Mouse (Mus musculus) ES-E14 (cell line): ENCODE data around the gene Ldlr. TPM values are rescaled to one million over a fixed set of nuclear protein-coding genes. Genes with fewer than 3 reads are reported as not detected.
A peak's percentile ranks its signal among the peaks of the same experiment; 100 is the strongest.

Experiments used
- DNase-seq: peaks from one replicate; pipeline ENCODE4 v3.0.0-alpha.2; 2013; ENCODE audit warnings: low read depth, low spot score
- H3K27ac ChIP-seq: 2 replicates; pipeline ENCODE4 v1.5.1; 2012; ENCODE audit warnings: low read depth, mild to moderate bottlenecking, low read length, moderate library complexity, mixed read lengths; ENCODE audit not compliant: poor library complexity, insufficient read depth, severe bottlenecking
- H3K36me3 ChIP-seq: 2 replicates; pipeline ENCODE4 v1.6.1; 2012; ENCODE audit warnings: mild to moderate bottlenecking, low read length, moderate library complexity, mixed read lengths; ENCODE audit not compliant: control insufficient read depth, poor library complexity, insufficient read depth, severe bottlenecking
- H3K4me1 ChIP-seq, 2 experiments: fragments of 150-350 bp in 1 of 2; sonication (generic) in 1 of 2; 2 replicates each; pipeline ENCODE4 v1.6.1; 2012; ENCODE audit warnings: low read length in 2 of 2, mild to moderate bottlenecking in 1 of 2, mixed read lengths in 1 of 2; ENCODE audit not compliant: control insufficient read depth in 2 of 2, insufficient read depth in 2 of 2, poor library complexity in 1 of 2
- H3K4me3 ChIP-seq, 2 experiments: fragments of 150-350 bp in 1 of 2; sonication (generic) in 1 of 2; 2 replicates each; pipeline ENCODE4 v1.5.1; 2012; ENCODE audit warnings: low read length in 2 of 2, low read depth in 1 of 2, mild to moderate bottlenecking in 1 of 2, mixed read lengths in 1 of 2; ENCODE audit not compliant: insufficient read depth in 1 of 2, poor library complexity in 1 of 2, severe bottlenecking in 1 of 2
- H3K9ac ChIP-seq: 2 replicates; pipeline ENCODE4 v1.6.1; 2012; ENCODE audit warnings: low read depth, mild to moderate bottlenecking, low read length, mixed read lengths; ENCODE audit not compliant: poor library complexity, insufficient read depth, severe bottlenecking
- H3K9me3 ChIP-seq: fragments of 150-350 bp; sonication (generic); 2 replicates; pipeline ENCODE4 v1.6.1; 2012; ENCODE audit warnings: low read depth, mild to moderate bottlenecking, low read length; ENCODE audit not compliant: control insufficient read depth, insufficient read depth
- CHD2 ChIP-seq: IDR thresholded peaks from 2 replicates; pipeline ENCODE4 v1.6.1; 2014; ENCODE audit warnings: mild to moderate bottlenecking, low read depth, low read length, inconsistent platforms
- HCFC1 ChIP-seq: IDR thresholded peaks from 2 replicates; pipeline ENCODE4 v1.6.1; 2012; ENCODE audit warnings: low read length, inconsistent platforms, borderline replicate concordance; ENCODE audit not compliant: insufficient read depth
- MAFK ChIP-seq: IDR thresholded peaks from 2 replicates; pipeline ENCODE4 v1.6.1; 2014; ENCODE audit warnings: mild to moderate bottlenecking, low read depth, low read length, inconsistent platforms; ENCODE audit not compliant: insufficient read depth
- ZC3H11A ChIP-seq: IDR thresholded peaks from 2 replicates; pipeline ENCODE4 v1.6.1; 2012; ENCODE audit warnings: low read depth, mild to moderate bottlenecking, inconsistent platforms, low read length, borderline replicate concordance
- ZNF384 ChIP-seq: IDR thresholded peaks from 2 replicates; pipeline ENCODE4 v1.6.1; 2012; ENCODE audit warnings: low read depth, low read length, inconsistent platforms
- in situ Hi-C, 2 experiments: fragments of 600-800 bp; cut with MboI; formaldehyde crosslinking; loops; one replicate each; pipeline ENCODE4 v1.15.1; 2025; ENCODE audit warnings: low sequenced_read_pairs in 2 of 2, inconsistent platforms in 1 of 2; ENCODE audit not compliant: unreplicated experiment in 2 of 2
- total RNA-seq: library from RNA; depleted of rRNA; stranded (reverse); fragments of 300-350 nt; gene quantifications from 2 replicates; pipeline ENCODE4 v1.2.3, GENCODE M21; 2012

Ldlr gene
- total RNA-seq, 1 experiment, result 95.7 TPM

DNA sequence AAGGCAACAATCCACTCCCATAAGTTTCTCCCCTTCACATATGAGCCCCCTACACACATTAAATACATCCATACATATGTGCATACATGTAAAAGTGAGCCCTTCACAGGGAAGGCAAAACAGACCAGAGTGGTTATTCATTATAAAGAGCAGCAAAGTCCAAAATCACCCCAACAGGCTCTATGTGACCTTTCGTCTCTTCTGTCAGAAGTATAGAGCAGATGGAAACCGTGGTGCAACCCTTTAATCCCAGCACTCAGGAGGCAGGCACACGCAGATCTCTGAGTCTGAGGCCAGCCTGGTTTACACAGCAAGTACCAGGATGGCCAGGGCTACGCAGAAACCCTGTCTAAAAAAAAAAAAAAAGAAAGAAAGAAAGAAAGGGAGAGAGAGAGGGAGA lies 17.2 kb upstream of the Ldlr start:
- Histone ChIP-seq H3K27ac (no peak overlapping the region), H3K4me3 (no peak overlapping the region), H3K9ac (no peak overlapping the region), H3K9me3 (no peaks in the 10 kb centered on the region), H3K4me1 (peaks cover 0 to 7% of the 10 kb centered on the region in 2 experiments; a peak in 2 of 4 replicates), H3K36me3 (peaks cover 23% of the 10 kb centered on the region)
- no peak for TF ChIP-seq CHD2
- no peak for TF ChIP-seq ZNF384
- no peak for TF ChIP-seq MAFK
- TF ChIP-seq HCFC1, result no peak
- no peak for TF ChIP-seq ZC3H11A
- DNase-seq, result no peak
- in situ Hi-C loops, result no loop called here

DNA sequence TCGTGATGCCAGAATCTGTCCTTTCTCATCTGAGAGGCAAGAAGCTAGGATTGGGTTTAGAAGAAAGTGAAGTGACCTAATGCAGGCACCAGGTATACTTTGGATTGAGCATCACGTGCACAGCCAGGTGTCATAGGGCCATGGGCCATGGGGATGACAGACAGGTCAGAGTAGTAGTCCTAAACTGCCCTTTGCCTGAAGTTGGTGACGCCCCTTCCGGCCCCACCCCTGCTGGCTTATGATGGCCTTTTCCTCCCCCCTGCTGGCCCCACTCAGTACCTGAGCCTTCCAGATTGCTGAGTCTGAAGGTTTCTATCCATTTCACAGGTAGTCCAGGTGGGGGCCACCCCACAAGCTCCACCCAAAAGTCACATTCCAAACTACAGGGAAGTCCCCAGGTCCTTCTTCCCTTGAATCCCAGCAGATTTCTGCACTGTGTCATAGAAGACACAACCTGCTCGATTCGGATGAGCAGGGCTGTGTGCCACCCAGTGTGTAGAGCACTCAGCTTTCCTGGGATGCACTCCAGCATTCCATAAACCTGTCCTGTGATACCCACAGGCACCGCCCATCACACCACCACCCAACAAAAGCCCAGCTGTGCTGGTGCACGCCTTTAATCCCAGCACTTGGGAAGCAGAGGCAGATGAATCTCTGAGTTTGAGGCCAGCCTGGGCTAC lies 16.6 kb upstream of the Ldlr start:
- no peak for DNase-seq
- no peak overlapping the region for H3K27ac ChIP-seq
- no peak overlapping the region for H3K9ac ChIP-seq
- peaks cover 17% of the 10 kb centered on the region for H3K36me3 ChIP-seq
- in situ Hi-C loops, result no loop called here
- H3K9me3 ChIP-seq, result no peaks in the 10 kb centered on the region
- peaks cover 0 to 7% of the 10 kb centered on the region in 2 experiments; a peak in 2 of 4 replicates for H3K4me1 ChIP-seq
- TF ChIP-seq MAFK (0 out of 2 replicates have a peak, but pooled peaks have one; percentile 15), HCFC1 (no peak), ZNF384 (no peak), ZC3H11A (no peak)
- no peak overlapping the region for H3K4me3 ChIP-seq

DNA sequence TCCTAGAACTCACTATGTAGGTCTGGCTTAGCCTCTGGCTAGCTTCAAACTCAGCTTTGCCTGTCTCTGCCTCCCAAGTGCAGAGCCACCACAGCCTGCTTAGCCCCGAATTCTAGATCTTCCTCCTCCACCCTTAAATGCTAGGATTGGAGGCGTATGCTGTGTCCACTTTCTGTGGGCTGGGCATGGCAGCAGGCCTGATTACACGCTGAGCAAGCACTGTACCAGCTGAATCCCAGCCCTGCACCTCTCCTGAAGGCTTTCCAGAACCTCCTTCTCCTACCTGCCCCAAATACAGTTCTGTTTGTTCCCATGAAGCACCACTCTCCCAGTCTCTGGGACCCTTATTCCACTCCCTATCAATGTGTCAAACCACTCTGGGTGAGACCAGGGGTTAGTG lies 13.9 kb upstream of the Ldlr start:
- peaks cover 0 to 7% of the 10 kb centered on the region in 2 experiments; a peak in 2 of 4 replicates for H3K4me1 ChIP-seq
- H3K4me3 ChIP-seq, result no peak overlapping the region
- no peak overlapping the region for H3K9ac ChIP-seq
- no peak overlapping the region for H3K27ac ChIP-seq
- DNase-seq, result no peak
- in situ Hi-C loops, result no loop called here
- TF ChIP-seq MAFK (no peak), HCFC1 (no peak), ZNF384 (no peak), ZC3H11A (no peak), CHD2 (no peak)
- peaks cover 2% of the 10 kb centered on the region; the same call in 1 of the 2 replicates for H3K36me3 ChIP-seq
- no peaks in the 10 kb centered on the region for H3K9me3 ChIP-seq

DNA sequence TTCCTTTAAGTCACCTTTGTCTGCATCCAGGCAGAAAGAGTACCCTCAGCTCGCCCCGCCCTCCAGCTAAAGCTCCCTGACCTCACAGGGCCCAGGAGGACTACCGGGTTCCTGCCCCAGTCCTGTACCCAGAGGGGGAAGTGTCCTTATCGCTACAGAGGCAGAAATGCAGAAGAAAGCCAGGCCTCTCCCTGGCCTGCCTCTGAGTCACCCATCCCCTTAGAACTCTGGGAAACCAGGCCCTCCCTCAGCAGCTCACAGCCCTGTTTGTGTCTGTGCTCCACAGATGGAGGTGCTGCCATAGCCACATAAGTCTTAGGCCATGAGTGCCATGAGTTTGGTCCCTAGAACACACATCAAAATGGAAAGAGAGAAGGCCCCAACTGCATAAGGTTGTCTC lies 8.0 kb upstream of the Ldlr start:
- no peak overlapping the region for H3K4me3 ChIP-seq
- H3K9me3 ChIP-seq, result no peaks in the 10 kb centered on the region
- H3K9ac ChIP-seq, result no peak overlapping the region
- H3K4me1 ChIP-seq, result peaks cover 3 to 5% of the 10 kb centered on the region in 2 experiments; a peak in 1 of 4 replicates
- no peak overlapping the region for H3K27ac ChIP-seq
- H3K36me3 ChIP-seq, result no peaks in the 10 kb centered on the region
- DNase-seq, result no peak
- TF ChIP-seq ZC3H11A (no peak), MAFK (no peak), CHD2 (no peak), HCFC1 (no peak), ZNF384 (no peak)
- in situ Hi-C loops, result no loop called here

DNA sequence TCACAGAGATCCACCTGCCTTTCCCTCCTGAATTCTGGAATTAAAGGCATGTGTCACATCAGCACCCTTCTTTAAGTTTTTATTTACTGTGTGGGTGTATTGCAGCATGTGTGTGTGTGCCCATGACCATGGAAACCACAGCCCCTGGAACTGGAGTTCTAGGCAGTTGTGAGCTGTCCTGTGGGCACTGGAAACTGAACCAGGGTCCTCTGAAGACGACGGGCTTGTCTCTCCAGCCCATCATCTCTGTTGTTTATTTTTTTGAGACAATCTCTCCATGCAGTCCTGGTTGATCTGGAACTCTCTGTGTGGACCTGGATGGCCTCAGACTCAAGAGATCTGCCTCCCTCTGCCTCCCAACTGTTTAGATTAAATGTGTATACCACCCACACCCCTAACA lies 6.3 kb upstream of the Ldlr start:
- H3K36me3 ChIP-seq, result no peaks in the 10 kb centered on the region
- TF ChIP-seq ZC3H11A, result no peak
- TF ChIP-seq MAFK, result no peak
- no peak for TF ChIP-seq CHD2
- TF ChIP-seq ZNF384, result no peak
- TF ChIP-seq HCFC1, result no peak
- in situ Hi-C loops, result no loop called here
- no peak overlapping the region for H3K4me3 ChIP-seq
- H3K9me3 ChIP-seq, result no peaks in the 10 kb centered on the region
- H3K4me1 ChIP-seq, result peaks cover 3 to 9% of the 10 kb centered on the region in 2 experiments; a peak in 1 of 4 replicates
- no peak for DNase-seq
- no peak overlapping the region for H3K27ac ChIP-seq
- no peak overlapping the region for H3K9ac ChIP-seq
